Mouse (Mus musculus): Measurements from ENCODE around the gene Gatc.

- no peak for TF ChIP-seq CHD2 (IDR thresholded peaks at IDR 0.05; ENCODE audit: low read depth, low read length)
- no peak for TF ChIP-seq MAFK (IDR thresholded peaks at IDR 0.05; ENCODE audit: insufficient read depth, low read depth, low read length)
- TF ChIP-seq HCFC1 (IDR thresholded peaks at IDR 0.05; ENCODE audit: borderline replicate concordance, insufficient read depth, low read length) = no peak
- no peak for TF ChIP-seq ZNF384 (IDR thresholded peaks at IDR 0.05; ENCODE audit: low read depth, low read length)
These were observed 32.6 kb upstream of the Gatc start for GRCm38 (mm10) chr5:115373441-115374203.

All from ES-E14 (cell line).